Comparison of ENCODE assay signal across 9 mouse cellular contexts in genomic region chr5:148071800-148072199, GRCm38 (mm10).
A peak's percentile ranks its signal among the peaks of the same experiment; 100 is the strongest.
DNase-seq lines count a peak whose midpoint lies in the region; ATAC-seq and TF ChIP-seq lines count a peak whose summit lies in the region.
"Had no signal": no experiment of that assay in that cellular context is flagged by ENCODE, and none has a peak within 500 bp of the region (broad histone marks: within the 10 kb centered on the region; RNA-seq: fewer than 3 reads in every experiment).

No protein-coding gene starts in this region.

- intact Hi-C loops in left cerebral cortex, postnatal 4 days (cut with DNase I): no loop called here

- no peak for TF ChIP-seq POLR2A in myocyte (IDR thresholded peaks at IDR 0.05; ENCODE audit: insufficient read length, low read depth)

- H3K79me2 ChIP-seq in myocyte (ENCODE audit: control insufficient read depth, insufficient read depth): no peaks in the 10 kb centered on the region

- H3K4me3 ChIP-seq in lung, postnatal 0 days (ENCODE audit: low read depth, low read length): no peak overlapping the region
- H3K4me3 ChIP-seq in myocyte: no peak overlapping the region
- H3K4me3 ChIP-seq: liver, embryonic 15.5 days had no signal

- TF ChIP-seq EP300 in lung, postnatal 0 days (IDR thresholded peaks at IDR 0.05): no peak

- WGBS in lung, postnatal 0 days: 7% methylated on average over 9 of the region's 9 CpGs

- ATAC-seq in lung, postnatal 0 days: no peak

- DNase-seq in adrenal gland, adult 18-20 months (ENCODE audit: low spot score in 2 of 2): peak; percentile 29 to 37
- no peak for DNase-seq in adrenal gland, adult 8-10 months
- peak; percentile 26 for DNase-seq in lung, postnatal 0 days (ENCODE audit: low spot score)
- no peak for DNase-seq in lung, postnatal 25 days (ENCODE audit: low spot score)
- DNase-seq in embryo, embryonic 10.5 days (ENCODE audit: low spot score): peak; percentile 73
- DNase-seq in left cerebral cortex, postnatal 4 days: no peak
- DNase-seq in layer of hippocampus, postnatal 10 days (ENCODE audit: low spot score in 2 of 2): no peak

- H3K27me3 ChIP-seq in lung, postnatal 0 days (replicated peaks; ENCODE audit: insufficient read depth, low read length): no peaks in the 10 kb centered on the region
- no peaks in the 10 kb centered on the region for H3K27me3 ChIP-seq in myocyte (ENCODE audit: control insufficient read depth, insufficient read depth, insufficient read length)
- H3K27me3 ChIP-seq: liver, embryonic 15.5 days had no signal

- no peaks in the 10 kb centered on the region for H3K9me3 ChIP-seq in lung, postnatal 0 days (ENCODE audit: low read length)

- TF ChIP-seq CTCF in lung, postnatal 0 days (IDR thresholded peaks at IDR 0.05): no peak

- no peak overlapping the region for H3K27ac ChIP-seq in lung, postnatal 0 days (ENCODE audit: low read length)
- H3K27ac ChIP-seq: liver, embryonic 15.5 days had no signal

- no peak overlapping the region for H3K9ac ChIP-seq in lung, postnatal 0 days (replicated peaks; ENCODE audit: low read depth)
- H3K9ac ChIP-seq: liver, embryonic 15.5 days had no signal

- no peak overlapping the region for H3ac ChIP-seq in myocyte (ENCODE audit: control insufficient read depth, insufficient read length)

- no peaks in the 10 kb centered on the region for H3K4me1 ChIP-seq in lung, postnatal 0 days (ENCODE audit: insufficient read depth, low read depth, low read length)
- H3K4me1 ChIP-seq: liver, embryonic 15.5 days had no signal

- H3K36me3 ChIP-seq in lung, postnatal 0 days (ENCODE audit: insufficient read depth, low read length): no peaks in the 10 kb centered on the region
- no peaks in the 10 kb centered on the region for H3K36me3 ChIP-seq in myocyte (ENCODE audit: control insufficient read depth, insufficient read depth)
- H3K36me3 ChIP-seq: liver, embryonic 15.5 days had no signal

- no peak overlapping the region for H3K4me2 ChIP-seq in lung, postnatal 0 days (replicated peaks; ENCODE audit: low read depth, low read length)
- H3K4me2 ChIP-seq in myocyte (ENCODE audit: low read depth): no peak overlapping the region
- H3K4me2 ChIP-seq: liver, embryonic 15.5 days had no signal

TF ChIP-seq in myocyte, 11 proteins besides CTCF, POLR2A, EP300 and RAD21:
- TF ChIP-seq MAX (IDR thresholded peaks at IDR 0.05; ENCODE audit: low read depth): no peak
- TF ChIP-seq REST (IDR thresholded peaks at IDR 0.05; ENCODE audit: insufficient read depth, insufficient read length): peak; percentile 89

Comparison
In these comparisons a context has a peak if more than half of its experiments do, and no peak if none do; other contexts are left out.
1. DNase-seq: peak in adrenal gland, adult 18-20 months (2 of 2), lung, postnatal 0 days (single experiment) and embryo, embryonic 10.5 days (single experiment); none in adrenal gland, adult 8-10 months (single experiment), lung, postnatal 25 days (single experiment), left cerebral cortex, postnatal 4 days (single experiment) and layer of hippocampus, postnatal 10 days (0 of 2).